Mouse (Mus musculus) stomach, postnatal 0 days (tissue): ENCODE data around the gene Evl.

Source experiments
- CTCF ChIP-seq: IDR thresholded peaks from 2 replicates; pipeline ENCODE4 v1.5.1; 2016; ENCODE audit warnings: antibody characterized with exemption, low read depth, mild to moderate bottlenecking, moderate library complexity
- EP300 ChIP-seq: optimal IDR thresholded peaks from 2 replicates; pipeline ENCODE3; 2016; ENCODE audit warnings: antibody characterized with exemption

DNA sequence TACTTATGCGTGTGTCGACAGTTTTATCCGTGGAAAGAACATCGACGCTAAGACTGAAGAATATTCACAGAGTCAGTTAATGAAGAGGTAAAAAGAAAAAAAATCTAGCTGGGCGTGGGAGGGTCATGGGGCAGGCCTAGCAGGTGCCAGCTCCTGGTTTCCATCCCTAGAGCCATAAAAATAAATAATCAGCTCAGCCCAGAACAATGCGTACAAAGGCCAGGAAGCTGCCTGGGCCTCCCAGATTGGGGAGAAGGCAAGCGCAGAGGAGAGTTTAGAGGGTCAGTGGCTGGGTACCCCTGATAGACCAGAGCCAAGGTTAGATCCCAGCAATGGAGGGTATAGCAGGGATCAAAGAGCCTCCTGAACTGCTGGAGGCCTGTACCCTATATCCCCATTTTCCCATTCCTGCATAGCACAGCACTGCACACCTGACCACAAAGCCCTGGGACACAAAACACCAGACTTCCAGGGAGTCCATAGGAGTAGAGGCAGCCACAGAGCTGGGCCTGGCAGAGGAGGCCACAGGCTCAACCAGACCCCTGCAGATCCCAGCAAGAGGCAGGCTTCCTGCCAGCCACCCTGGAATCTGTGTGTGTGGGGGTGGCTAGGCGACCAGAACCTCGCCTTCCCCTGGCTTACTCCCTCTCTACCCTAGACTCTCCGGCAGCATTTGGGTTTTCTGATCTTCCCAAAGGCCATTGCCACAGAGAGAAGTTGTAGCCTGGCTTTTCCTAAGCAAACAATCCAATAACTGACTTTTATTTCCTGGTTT, 144.4 kb downstream of the Evl start:
- TF ChIP-seq CTCF (no peak), EP300 (no peak)
